Mouse (Mus musculus): ENCODE measurements at regions not wholly inside any gene's neighbourhood (a gene's known extent, or its start where the extent isn't known, plus 50 kb on each side); places are given as distances from the start of the nearest gene placed in this dataset.

DNA sequence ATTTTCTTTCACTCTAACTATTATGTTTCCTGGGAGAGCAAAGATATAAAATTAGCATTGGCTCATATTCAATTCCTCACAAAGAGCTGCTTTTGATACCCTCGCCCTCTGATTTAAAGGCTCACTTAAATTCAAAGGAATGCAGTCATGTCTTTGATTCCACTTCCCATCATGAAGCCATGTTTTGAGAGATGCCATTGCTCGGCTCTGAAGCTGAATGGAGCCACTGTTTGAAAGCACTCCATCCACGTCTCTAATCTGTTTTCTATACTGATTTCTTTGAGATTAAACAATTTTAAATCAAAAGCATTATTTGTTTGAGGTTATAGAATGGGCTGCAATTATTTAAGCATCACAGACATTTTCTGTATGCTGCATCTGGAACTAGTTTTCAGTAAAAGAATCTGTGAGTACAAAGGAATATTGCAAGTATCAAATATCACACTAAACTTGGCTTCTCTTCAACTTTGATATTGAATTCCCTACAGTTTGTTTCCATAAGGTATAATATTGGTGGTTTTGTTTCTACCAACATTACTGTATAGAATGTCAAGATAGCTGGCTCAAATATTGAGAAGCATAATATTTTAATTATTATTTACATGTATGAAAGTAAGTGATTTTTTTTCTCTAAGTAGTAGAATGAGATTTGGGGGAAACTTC, 126.4 kb downstream of the Rpl10l start:
- no peak for DNase-seq (ENCODE audit: low spot score)

DNA sequence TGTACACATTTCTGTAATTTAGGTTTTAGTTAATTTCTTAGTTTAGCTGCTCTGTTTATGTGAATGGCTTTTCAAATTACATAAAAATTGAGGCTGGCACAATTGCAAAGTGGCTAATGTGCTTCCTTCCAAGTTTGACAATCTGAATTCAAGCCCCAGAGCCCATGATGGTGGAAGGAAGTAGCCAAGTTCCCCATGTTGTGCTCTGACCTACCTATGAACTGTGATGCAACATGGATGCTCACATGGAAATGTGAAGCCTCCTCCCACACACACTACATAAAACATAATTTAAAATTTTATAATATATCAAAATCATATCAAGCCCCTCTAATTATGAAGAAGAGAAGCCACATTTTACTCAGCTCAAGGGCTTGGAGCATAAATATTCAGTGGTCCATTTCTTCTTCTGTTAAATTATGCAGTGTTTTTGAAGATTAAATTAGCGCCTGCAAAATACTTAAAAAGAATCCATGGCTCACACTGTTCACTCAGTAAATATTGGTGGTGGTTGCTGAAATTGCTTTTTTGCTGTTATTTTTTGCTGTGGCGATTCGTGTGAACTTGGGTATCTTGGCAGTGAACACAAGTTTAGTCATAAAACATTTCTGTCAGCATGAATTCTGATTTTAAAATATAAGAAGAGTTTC, 127.1 kb downstream of the Rpl10l start:
- no peak for DNase-seq (ENCODE audit: low spot score)

DNA sequence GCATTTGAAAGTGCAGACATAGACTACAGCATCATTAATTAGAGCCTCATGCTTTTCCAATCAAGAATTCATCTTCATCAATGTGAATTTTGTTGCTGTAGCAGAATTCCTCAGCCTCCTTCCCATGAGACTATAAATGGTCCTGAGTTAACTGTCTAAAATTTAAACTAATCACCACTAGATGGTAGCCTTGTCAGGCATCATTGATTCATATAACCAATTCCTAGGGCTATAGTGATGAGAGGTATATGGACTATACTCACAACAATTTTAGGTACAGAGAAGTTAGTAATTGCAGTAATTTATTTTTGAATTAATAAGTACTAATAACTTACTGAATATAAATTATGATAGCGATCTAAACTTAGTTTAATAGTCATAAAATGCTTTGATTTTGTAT, 153.3 kb downstream of the Rpl10l start:
- no peak for DNase-seq (ENCODE audit: low spot score)

DNA sequence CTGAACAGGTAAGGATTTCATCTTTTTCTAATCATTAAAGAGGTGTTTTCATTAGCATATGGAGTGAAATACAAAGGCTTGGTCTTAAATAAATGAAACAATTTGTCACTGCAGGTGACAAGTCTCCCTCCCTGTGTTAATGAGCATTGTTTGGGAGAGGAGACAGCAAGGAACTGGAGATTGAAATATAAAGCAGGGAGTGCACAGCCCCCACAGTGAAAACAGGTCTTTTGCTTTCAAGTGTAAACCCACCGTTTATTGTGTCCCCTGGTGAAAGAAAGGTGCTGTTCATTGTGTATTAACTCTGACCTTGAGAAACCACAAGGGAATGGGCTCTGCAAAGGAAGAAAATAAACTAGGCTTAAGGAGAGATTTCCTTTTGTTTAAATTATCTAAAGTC, 164.6 kb downstream of the Rpl10l start:
- no peak for DNase-seq (ENCODE audit: low spot score)

DNA sequence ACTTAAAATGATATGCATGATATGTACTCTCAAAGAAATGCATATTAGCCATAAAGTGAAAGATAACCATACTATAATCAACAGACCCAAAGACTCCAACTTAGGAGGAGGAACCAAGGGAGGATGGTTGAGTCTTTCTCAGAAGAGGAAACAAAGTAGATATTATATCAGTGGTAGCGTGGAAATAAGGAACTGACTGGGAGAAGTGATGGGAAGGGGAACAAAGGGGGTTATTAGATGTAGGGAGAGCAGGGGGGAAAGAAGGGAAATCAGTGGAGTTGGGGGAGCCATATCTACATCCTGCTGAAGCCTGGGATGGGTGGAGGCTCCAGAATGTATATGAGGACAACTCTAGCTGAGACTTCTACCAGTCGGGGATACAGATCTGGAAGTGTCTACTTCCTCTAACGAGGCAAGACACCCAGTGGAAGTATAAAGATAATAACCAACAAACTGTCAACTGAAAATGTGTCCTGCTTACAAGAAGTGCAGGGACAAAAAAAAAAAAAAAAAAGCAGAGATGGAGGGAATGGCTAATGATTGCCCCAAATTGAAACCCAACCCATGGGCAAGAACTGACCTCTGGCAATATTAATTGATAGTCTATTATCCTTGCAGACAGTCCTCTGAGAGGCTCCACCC, 193.3 kb downstream of the Rpl10l start:
- no peak for DNase-seq (ENCODE audit: low spot score)

DNA sequence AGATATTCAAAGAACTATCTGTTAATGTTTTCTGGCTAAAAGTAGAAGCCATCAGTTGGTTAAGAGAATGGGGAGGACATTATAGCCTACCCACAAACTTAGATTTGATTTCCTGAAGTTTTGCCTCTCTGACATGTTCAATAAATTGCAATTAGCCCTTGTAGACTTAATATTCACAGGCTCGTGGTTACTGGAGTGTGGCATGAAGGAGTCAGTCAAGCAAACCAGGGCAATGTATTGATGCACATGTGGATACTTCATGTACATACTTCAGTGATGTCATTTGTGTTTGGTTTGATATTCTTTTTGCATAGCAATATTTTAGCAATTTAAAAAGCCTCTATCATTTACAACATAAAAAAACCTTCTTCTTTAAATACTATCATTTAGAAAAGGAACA, 223.9 kb downstream of the Rpl10l start:
- DNase-seq (ENCODE audit: low spot score) = no peak

DNA sequence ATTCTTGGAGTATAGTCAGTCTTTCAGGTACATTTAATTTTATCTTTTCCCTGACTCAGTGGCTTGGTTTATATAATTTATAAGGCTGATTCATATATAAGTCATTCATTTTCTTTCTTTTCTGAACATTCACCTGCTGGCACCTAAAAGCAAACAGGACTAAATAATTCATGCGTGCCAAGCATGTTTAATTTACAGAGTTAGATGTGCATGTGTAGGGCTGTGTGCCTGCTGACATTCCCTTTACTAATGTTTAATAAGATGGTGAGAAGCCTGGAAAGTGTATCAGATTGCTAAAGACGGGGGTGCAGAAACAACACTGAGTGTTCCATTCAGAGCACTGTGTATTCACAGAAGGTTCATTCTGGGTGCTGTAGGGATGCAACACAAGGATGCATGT, 229.0 kb downstream of the Rpl10l start:
- no peak for DNase-seq (ENCODE audit: low spot score)

DNA sequence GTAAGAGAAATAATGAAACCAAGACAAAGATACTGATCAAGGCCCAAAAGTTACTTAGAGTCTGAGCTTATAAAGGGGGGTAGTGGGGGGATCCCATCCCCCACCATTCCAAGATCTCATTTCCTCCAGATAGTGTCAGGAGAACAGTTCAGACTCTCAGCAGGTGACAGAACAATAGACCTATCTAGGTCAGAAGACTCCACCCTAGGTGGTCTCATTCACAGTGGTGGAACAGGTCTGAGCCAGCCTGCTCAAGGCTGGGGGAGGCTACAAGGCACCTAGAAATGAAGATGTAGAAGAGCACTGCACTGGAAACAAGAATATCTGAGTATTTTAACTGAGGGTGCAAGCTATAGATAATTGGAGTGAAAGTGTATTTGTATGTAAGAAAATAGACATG, 235.3 kb downstream of the Rpl10l start:
- no peak for DNase-seq (ENCODE audit: low spot score)

DNA sequence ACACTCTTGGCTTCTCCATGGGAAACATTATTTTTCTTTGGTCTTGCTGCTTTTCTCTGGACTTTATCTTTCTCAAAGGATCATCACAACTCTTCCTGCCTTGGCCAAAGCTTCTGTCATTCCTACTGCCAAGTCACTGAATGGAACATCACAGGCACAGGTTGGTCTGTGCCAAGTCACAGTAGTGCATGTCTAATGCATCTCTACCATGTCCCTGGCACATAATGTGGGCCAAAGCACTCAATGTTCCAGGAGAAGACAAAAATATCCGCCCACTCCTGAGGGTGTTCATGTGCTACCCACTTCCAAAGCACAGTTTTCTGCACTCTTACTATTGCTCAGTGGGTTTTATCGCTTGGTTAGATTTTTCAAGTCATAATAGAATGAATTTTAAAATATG, 247.9 kb downstream of the Rpl10l start:
- peak; percentile 7 for DNase-seq (ENCODE audit: low spot score)

DNA sequence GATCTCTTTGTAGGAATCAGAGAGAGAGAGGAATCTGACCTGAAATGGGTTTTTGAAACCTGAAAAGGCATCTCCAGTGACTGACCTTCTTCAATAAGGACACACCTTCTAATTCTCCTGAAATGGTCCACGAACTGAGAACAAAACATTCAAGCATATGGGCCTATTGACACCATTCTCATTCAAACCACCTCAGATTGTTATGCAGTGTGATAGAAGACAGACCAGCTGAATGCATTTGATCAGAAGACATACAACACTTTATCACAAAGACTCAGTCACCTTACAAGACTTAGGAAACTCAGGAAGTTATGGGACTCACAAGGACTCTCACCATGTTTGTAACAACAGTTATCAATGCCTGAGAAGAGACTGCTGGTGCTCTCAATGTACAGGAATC, 256.7 kb downstream of the Rpl10l start:
- no peak for DNase-seq (ENCODE audit: low spot score)

DNA sequence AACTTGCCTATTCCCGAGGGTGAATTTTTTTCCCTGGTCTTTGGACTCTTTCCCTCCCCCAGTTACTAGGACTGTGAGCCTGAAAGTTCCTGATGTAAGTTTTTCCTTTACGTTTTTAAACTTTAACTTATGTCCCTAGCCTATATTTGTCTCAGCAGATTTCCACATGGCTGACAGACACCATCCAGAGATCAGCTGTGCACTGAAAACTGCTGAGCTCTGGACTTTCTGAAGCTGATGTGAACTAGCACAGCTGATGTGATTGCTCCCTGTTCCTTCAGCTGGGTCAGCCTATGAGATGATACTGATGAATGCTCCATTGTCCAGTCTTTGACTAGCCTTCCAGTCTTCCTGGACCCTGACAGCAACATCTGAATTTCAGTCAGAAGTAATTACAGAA, 271.5 kb downstream of the Rpl10l start:
- no peak for DNase-seq (ENCODE audit: low spot score)

All from testis, postnatal 14 days (tissue).